Mouse (Mus musculus): ENCODE results near the gene Epn1.

DNA sequence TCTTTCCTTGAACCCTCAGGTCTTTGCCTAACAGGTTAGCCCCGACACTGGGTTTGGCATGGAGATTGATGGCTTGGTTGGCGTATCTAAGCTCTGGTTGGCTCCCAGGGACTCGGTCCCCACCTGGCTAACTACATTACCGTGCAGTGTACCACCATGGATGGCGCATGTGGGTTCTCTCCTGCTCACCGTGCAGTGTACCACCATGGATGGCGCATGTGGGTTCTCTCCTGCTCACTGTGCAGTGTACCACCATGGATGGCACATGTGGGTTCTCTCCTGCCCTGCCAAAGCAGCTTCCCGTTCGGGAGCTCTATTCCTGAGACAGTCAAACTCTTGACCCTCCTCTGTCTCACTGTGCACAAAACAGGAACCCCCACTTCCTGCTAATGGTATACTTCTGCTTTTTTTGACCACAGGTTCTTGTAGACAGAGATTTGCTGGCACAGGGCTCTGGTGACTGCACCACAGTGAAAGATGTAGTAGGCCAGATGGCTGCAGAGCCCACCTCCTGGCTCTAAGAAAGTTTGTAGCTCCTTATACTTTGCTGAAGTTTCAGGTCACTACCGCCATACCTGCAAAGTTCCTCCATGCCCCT is 21.1 kb downstream of the Epn1 start:
- TF ChIP-seq CTCF (IDR thresholded peaks at IDR 0.05; ENCODE audit: low read depth, low read length) (no peak), POLR2AphosphoS5 (IDR thresholded peaks at IDR 0.05; ENCODE audit: insufficient replicate concordance, low read depth, low read length) (no peak)

Measured in G1E (cell line).